Mouse (Mus musculus): ENCODE results near the gene Mrps35. TPM values are rescaled to one million over a fixed set of nuclear protein-coding genes. Genes with fewer than 3 reads are reported as not detected.

Mrps35 gene
- total RNA-seq, 1 experiment from 2014 or later, result 89.4 TPM

DNA sequence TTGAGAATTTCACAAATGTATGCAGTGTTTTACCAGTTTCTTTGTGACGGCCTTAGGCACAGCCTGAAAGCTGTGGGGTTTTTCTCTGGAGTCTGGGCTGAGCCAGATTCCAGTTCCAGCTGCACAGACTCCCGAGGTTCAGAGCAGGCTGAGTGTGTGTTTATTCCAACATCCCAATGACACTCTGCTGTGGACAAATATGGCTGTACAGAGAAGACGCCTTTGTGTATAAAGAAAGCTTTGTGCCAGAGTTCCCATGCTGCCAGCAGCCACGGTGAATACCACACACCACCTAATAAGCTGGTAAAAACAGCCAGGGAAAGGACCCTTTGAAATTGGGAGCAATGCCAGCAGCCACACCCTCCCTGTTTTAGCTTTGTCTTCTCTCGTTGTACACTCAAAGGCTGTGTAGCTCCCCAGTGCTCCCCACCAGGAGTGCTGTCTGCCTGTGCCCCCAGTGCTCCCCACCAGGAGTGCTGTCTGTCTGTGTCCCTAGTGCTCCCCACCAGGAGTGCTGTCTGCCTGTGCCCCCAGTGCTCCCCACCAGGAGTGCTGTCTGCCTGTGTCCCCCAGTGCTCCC lies 33.3 kb downstream of the Mrps35 start:
- ATAC-seq (replicated peaks; ENCODE audit: insufficient number of reproducible peaks, low FRiP score, low TSS enrichment, poor library complexity, severe bottlenecking), result no peak

- ATAC-seq (replicated peaks; ENCODE audit: insufficient number of reproducible peaks, low FRiP score, low TSS enrichment, poor library complexity, severe bottlenecking), result no peak
Observed at GRCm38 (mm10) chr6:147076878-147077277, 34.3 kb downstream of the Mrps35 start.

DNA sequence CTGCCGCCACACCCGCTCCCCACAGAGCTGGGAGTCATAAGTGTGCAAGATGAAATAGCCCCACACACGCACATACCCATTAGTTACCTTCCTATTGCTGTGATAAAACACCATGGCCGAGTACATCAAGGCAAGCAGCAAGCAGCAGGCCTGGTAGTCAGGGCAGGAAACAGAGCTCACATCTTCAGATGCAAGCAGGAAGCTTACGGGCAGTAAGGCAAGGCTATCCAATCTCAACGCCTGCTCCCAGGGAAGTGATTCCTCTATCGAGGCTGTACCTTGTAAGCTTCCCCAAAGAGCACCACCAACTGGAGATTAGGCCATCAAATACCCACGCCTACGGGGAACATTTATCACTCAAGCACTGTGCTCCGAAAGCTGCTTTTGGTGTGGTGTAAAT lies 37.4 kb downstream of the Mrps35 start:
- ATAC-seq (replicated peaks; ENCODE audit: insufficient number of reproducible peaks, low FRiP score, low TSS enrichment, poor library complexity, severe bottlenecking), result no peak

DNA sequence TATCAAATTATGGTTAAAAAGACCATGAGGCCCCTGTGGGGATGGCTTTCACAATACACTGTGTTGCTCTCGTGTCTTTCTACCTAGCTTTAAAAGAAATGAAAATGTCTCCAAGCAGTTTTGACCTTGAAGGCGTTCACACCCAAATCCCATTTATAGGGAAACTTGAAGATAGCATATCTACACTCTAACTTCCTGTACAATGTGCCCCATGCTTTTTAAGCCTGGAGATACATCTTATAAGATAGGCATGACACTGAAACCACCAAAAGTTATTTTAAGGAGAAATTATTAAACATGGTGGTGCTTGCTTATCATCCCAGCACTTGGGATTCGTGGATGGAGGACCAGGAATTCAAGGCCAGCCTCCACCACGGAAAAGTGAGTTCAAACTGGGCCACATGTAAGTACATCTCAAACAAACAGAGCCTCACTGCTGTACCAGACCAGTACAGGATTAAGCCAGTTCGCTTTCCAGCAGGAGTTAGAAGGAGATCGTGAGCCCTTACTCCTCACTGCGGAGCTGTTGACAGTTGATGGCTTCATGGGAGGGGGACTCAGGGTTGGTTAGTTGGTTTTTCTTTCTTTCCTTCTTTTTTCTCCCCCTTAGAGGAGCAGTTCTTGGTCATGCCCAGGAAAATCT lies 43.0 kb downstream of the Mrps35 start:
- no peak for ATAC-seq (replicated peaks; ENCODE audit: insufficient number of reproducible peaks, low FRiP score, low TSS enrichment, poor library complexity, severe bottlenecking)

DNA sequence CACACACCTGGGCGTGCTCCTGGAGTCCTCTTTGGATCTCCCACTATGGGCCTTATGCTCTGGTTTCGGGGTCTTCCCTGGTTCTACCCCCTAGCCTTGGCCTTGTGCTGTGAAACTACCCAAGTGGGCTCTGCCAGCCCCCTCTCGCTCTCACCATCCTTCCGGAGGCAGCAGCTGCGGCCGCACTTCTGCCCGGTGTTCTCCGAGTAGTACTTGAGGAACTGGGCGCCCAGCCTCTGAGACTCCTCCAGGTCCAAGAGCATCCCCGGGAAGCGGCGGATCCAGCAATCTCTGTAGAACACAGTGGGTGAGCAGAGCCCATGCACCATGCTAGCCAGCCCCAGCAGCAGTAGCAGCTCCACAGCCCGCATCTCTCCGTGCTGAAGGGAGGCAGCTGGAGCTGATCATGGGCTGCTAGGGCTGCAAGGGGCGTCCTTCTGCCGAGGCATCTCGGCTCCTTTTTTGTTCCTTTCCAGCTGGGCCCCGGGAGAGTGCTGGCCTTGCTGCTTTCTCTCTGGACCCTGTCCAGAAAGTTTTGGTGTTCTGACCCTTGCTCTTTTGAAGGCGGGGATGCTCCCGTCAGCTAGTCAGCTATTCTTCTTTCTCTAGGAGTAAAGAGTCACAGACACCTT lies 44.1 kb downstream of the Mrps35 start, which contains the start of gene Mansc4:
Gene Mansc4, minus strand, starts transcription at position 439 of the 632 bp plus-strand sequence.
- ATAC-seq (replicated peaks; ENCODE audit: insufficient number of reproducible peaks, low FRiP score, low TSS enrichment, poor library complexity, severe bottlenecking), result no peak

GRCm38 (mm10) chr6:147087736-147088135 lies 45.2 kb downstream of the Mrps35 start:
- no peak for ATAC-seq (replicated peaks; ENCODE audit: insufficient number of reproducible peaks, low FRiP score, low TSS enrichment, poor library complexity, severe bottlenecking)

- no peak for ATAC-seq (replicated peaks; ENCODE audit: insufficient number of reproducible peaks, low FRiP score, low TSS enrichment, poor library complexity, severe bottlenecking)
Observed at GRCm38 (mm10) chr6:147088517-147088916, 46.0 kb downstream of the Mrps35 start.

DNA sequence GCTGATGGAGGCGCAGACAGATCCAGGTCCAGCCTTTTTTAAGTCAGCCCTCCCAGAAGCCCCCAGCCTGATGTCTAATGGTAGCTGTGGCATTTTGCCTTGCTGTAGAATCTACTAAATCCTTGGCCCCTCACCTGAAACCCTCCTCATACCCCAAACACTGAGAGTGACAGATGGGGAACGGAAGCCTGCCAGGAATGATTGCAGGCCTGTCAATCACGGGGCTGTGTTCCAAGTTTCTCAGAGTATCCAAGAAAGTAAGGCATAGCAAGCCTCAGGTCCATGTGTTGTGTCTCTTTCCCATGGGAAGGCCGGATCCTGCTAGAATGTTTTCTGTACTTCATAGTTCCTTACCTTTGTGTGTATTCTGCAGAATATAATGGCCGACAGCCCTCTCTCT lies 47.6 kb downstream of the Mrps35 start:
- ATAC-seq (replicated peaks; ENCODE audit: insufficient number of reproducible peaks, low FRiP score, low TSS enrichment, poor library complexity, severe bottlenecking), result no peak

DNA sequence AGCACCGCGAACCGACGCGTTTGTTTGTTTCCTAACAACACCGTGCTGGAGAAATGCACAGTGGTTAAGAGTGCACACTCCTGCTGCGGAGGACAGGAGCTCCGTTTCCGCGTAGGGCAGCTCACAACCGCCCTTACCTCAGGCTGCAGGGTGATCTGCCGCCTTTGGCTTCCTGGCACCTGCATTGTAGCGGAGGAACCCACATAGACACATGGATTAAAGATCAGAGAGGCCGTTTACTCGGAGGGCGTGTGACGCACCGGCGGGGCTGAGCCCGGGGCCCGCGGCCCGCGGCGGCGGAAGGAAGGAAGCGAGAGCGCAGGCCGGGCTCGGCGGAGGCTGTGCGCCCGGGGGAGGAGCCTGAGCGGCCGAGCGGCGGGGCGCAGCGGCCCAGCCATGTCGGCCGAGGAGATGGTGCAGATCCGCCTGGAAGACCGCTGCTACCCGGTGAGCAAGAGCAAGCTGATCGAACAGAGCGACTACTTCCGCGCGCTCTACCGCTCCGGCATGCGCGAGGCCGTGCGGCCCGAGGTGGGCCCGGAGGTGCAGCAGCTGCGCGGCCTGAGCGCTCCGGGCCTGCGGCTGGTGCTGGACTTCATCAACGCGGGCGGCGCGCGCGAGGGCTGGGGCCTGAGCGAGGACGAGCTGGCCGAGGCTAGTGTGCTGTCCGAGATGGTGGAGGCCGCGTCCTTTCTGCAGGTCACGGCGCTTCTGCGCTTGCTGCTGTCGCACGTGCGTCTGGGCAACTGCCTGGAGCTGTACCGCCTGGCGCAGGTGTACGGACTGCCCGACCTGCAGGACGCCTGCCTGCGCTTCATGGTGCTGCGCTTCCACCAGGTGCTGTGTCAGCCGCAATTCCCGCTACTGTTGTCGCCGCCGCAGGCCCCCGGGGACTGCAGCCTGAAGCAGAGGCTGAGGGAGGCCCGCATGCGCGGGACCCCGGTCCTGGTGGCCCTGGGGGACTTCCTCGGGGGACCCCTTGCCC lies 48.9 kb downstream of the Mrps35 start, which contains the start of gene Klhl42:
Gene Klhl42, plus strand, starts transcription at position 244 of the 985 bp plus-strand sequence.
- peak; percentile 57 for ATAC-seq (replicated peaks; ENCODE audit: insufficient number of reproducible peaks, low FRiP score, low TSS enrichment, poor library complexity, severe bottlenecking)

DNA sequence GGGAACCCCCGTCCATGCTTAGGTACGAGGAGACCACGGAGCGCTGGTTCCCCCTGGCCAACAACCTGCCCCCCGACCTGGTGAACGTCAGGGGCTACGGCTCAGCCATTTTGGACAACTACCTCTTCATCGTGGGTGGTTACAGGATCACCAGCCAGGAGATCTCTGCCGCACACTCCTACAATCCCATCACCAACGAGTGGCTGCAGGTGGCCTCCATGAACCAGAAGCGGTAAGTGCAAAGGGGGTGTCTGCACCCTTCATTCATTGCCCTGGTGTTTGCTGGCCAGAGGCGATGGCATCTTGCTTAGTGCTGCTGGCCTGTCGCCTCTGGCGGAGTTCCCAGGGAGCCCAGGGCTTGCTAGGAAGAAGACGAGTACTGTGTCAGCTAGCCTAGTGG lies 49.6 kb downstream of the Mrps35 start:
- peak; percentile 13; the same call in 1 of the 2 replicates for ATAC-seq (replicated peaks; ENCODE audit: insufficient number of reproducible peaks, low FRiP score, low TSS enrichment, poor library complexity, severe bottlenecking)

- no peak for ATAC-seq (replicated peaks; ENCODE audit: insufficient number of reproducible peaks, low FRiP score, low TSS enrichment, poor library complexity, severe bottlenecking)
Observed at GRCm38 (mm10) chr6:147094771-147095170, 52.2 kb downstream of the Mrps35 start.

DNA sequence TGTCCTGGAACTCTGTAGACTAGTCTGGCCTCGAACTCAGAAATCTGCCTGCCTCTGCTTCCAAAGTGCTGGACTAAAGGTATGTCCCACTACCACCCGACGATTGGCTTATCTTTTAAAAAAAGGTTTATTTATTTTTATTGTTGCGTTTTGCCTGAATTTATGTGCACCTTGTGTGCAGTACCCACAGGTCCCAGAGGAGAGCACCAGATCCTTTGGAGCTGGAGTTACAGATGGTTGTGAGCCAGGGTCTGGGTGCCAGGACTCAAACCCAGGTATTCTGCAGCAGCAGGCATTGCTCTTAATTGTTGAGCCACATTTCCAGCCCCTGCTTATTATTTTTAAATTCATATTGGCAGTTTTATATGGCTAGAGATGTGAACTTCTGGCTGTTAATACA lies 53.5 kb downstream of the Mrps35 start:
- no peak for ATAC-seq (replicated peaks; ENCODE audit: insufficient number of reproducible peaks, low FRiP score, low TSS enrichment, poor library complexity, severe bottlenecking)

GRCm38 (mm10) chr6:147096934-147097333 lies 54.4 kb downstream of the Mrps35 start:
- ATAC-seq (replicated peaks; ENCODE audit: insufficient number of reproducible peaks, low FRiP score, low TSS enrichment, poor library complexity, severe bottlenecking), result no peak

GRCm38 (mm10) chr6:147097346-147097929 lies 54.9 kb downstream of the Mrps35 start:
- ATAC-seq (replicated peaks; ENCODE audit: insufficient number of reproducible peaks, low FRiP score, low TSS enrichment, poor library complexity, severe bottlenecking), result no peak

DNA sequence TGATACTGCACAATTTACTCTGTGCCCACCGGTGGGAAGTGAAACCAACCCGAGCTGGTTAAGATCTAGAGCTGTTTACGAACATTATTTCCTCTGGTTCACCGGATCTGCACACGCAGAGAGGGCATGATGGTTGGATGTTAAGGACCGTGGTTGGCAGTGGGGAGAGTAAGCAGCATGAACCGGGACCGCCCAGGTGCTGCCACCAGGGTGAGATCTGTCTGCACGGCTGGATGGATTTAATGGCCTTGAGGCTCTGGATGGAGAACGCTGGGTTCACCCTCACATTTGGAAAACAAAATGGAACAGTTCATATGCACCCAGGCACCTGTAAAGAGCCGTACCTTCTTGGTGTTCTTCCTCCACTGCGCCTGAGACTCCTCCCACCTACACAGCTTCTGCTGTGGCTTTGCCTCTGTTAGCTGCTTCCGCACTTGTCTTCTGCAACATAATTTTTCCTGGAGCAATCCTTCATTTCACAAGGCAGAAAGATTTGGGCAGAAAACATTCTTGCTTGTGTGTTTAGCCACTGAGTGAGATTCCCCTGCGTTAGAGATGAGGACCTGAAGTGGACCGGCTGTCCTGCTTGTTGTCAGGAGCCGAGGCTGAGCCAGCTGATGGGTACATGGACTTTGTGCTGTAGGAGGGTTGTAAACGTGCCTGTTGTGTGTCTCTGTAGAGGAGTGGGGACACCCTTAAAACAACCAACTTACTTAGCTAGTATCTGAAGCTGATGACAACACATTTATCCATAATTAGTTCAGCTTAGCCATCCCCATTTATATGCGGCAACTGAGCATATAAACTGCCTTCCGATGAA lies 57.1 kb downstream of the Mrps35 start:
- ATAC-seq (replicated peaks; ENCODE audit: insufficient number of reproducible peaks, low FRiP score, low TSS enrichment, poor library complexity, severe bottlenecking), result peak; percentile 52; the same call in 1 of the 2 replicates

- ATAC-seq (replicated peaks; ENCODE audit: insufficient number of reproducible peaks, low FRiP score, low TSS enrichment, poor library complexity, severe bottlenecking), result no peak
Observed at GRCm38 (mm10) chr6:147102293-147102692, 59.7 kb downstream of the Mrps35 start.

GRCm38 (mm10) chr6:147105529-147105928 lies 63.0 kb downstream of the Mrps35 start:
- ATAC-seq (replicated peaks; ENCODE audit: insufficient number of reproducible peaks, low FRiP score, low TSS enrichment, poor library complexity, severe bottlenecking), result no peak

GRCm38 (mm10) chr6:147106716-147107115 lies 64.2 kb downstream of the Mrps35 start:
- no peak for ATAC-seq (replicated peaks; ENCODE audit: insufficient number of reproducible peaks, low FRiP score, low TSS enrichment, poor library complexity, severe bottlenecking)
